Mouse (Mus musculus): ENCODE results near the gene Klk12.

DNA sequence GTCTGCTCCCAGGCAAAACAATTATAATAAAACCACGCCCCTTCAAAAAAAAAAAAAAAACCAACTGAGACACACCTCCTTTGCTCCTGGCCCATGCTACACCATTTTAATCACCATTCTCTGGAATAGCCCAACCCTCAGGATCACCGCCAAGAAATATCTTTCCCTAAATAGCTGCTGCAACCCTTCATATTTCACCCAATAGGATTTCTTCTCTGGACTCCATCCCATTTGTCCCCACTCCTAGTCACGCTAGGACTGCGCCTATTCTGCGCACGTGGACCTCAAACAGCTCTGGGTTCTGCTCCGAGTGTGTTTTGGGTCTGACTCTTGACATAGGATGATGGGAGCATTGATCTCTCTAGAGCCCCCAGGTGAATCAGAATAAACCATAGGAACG, 27.7 kb downstream of the Klk12 start:
- TF ChIP-seq CTCF (IDR thresholded peaks at IDR 0.05; ENCODE audit: control insufficient read depth, insufficient read depth, insufficient replicate concordance, low read depth, low read length) (no peak), POLR2A (IDR thresholded peaks at IDR 0.05; ENCODE audit: control insufficient read depth, low read depth, low read length) (no peak)

Measured in testis, adult 2 months (tissue).